Mouse (Mus musculus): ENCODE measurements around the gene Lpcat4.

DNA sequence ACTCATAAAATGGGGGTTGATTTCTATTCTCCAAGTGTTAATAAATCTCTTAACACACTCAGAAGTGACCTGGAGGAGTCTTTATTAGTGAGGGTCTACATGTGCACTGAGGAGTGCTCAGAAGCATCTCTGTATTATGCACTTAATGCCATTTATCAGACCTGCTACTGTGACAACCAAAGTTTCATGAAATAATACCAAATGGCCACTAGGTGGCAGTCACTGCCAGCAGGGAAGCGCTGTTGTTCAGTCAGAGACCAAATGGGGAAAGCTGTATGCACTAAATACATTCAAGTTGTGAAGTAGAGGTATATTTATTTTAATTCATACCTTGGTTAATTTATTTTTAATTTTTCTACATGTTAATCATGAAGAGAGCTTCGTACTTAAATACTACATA is 42.4 kb upstream of the Lpcat4 start:
- TF ChIP-seq CTCF (IDR thresholded peaks at IDR 0.05; ENCODE audit: control insufficient read depth, insufficient read depth, insufficient replicate concordance, low read depth, low read length) (peak; percentile 57; the same call in 1 of the 2 replicates), POLR2A (IDR thresholded peaks at IDR 0.05; ENCODE audit: control insufficient read depth, low read depth, low read length) (no peak)
